28 mouse cellular contexts compared by ENCODE assay signal in genomic region chr4:66146546-66146945, GRCm38 (mm10).
A peak's percentile ranks its signal among the peaks of the same experiment; 100 is the strongest.
DNase-seq lines count a peak whose midpoint lies in the region; ATAC-seq lines count a peak whose summit lies in the region.
"Had no signal": no experiment of that assay in that cellular context is flagged by ENCODE, and none has a peak within 500 bp of the region (broad histone marks: within the 10 kb centered on the region; RNA-seq: fewer than 3 reads in every experiment).

No protein-coding gene starts in this region.

- H3K36me3 ChIP-seq in heart, embryonic 11.5 days (ENCODE audit: control insufficient read depth, insufficient read depth, low read length), result no peaks in the 10 kb centered on the region
- H3K36me3 ChIP-seq in forebrain, embryonic 12.5 days (replicated peaks), result no peaks in the 10 kb centered on the region
- H3K36me3 ChIP-seq: embryonic facial prominence, embryonic 10.5 days; embryonic facial prominence, embryonic 13.5 days; heart, embryonic 13.5 days had no signal

- H3K27ac ChIP-seq in heart, embryonic 11.5 days (ENCODE audit: low read depth, low read length), result no peak overlapping the region
- no peak overlapping the region for H3K27ac ChIP-seq in forebrain, embryonic 12.5 days
- H3K27ac ChIP-seq: embryonic facial prominence, embryonic 10.5 days; embryonic facial prominence, embryonic 13.5 days; forebrain, embryonic 13.5 days; heart, embryonic 13.5 days; hindbrain, embryonic 14.5 days; hindbrain, postnatal 0 days had no signal

- H3K4me1 ChIP-seq in heart, embryonic 11.5 days (ENCODE audit: control insufficient read depth, insufficient read depth, low read length), result no peaks in the 10 kb centered on the region
- no peaks in the 10 kb centered on the region for H3K4me1 ChIP-seq in forebrain, embryonic 12.5 days
- H3K4me1 ChIP-seq: embryonic facial prominence, embryonic 10.5 days; embryonic facial prominence, embryonic 13.5 days; forebrain, embryonic 13.5 days; heart, embryonic 13.5 days had no signal

- H3K9ac ChIP-seq in heart, embryonic 11.5 days (ENCODE audit: low read depth, low read length), result no peak overlapping the region
- no peak overlapping the region for H3K9ac ChIP-seq in forebrain, embryonic 12.5 days
- H3K9ac ChIP-seq: embryonic facial prominence, embryonic 13.5 days; forebrain, embryonic 13.5 days; heart, embryonic 13.5 days; hindbrain, embryonic 14.5 days had no signal

- no peak for ATAC-seq in heart, embryonic 11.5 days (replicated peaks; ENCODE audit: insufficient number of reproducible peaks, low FRiP score, low TSS enrichment)
- ATAC-seq in forebrain, embryonic 12.5 days (ENCODE audit: low FRiP score), result no peak
- ATAC-seq: CD4-positive, CD25-positive, alpha-beta regulatory T cell, adult 4 months; forebrain, embryonic 13.5 days; forebrain, embryonic 16.5 days; hindbrain, postnatal 0 days; inflammation-experienced regulatory T-cells, adult 6 months; intestine, embryonic 16.5 days had no signal

- H3K4me3 ChIP-seq in heart, embryonic 11.5 days (ENCODE audit: low read depth, low read length), result no peak overlapping the region
- no peak overlapping the region for H3K4me3 ChIP-seq in forebrain, embryonic 12.5 days (replicated peaks)
- H3K4me3 ChIP-seq: embryonic facial prominence, embryonic 10.5 days; embryonic facial prominence, embryonic 13.5 days; erythroblast, embryonic 14.5 days; forebrain, embryonic 13.5 days; heart, embryonic 13.5 days had no signal

- WGBS in heart, embryonic 11.5 days (ENCODE audit: insufficient replicate concordance), result 85% methylated on average over 5 of the region's 5 CpGs
- 90% methylated on average over 5 of the region's 5 CpGs for WGBS in forebrain, embryonic 12.5 days

- H3K27me3 ChIP-seq in heart, embryonic 11.5 days (ENCODE audit: control insufficient read depth, insufficient read depth, low read length), result no peaks in the 10 kb centered on the region
- no peaks in the 10 kb centered on the region for H3K27me3 ChIP-seq in forebrain, embryonic 12.5 days
- H3K27me3 ChIP-seq: embryonic facial prominence, embryonic 13.5 days; forebrain, embryonic 13.5 days; heart, embryonic 13.5 days had no signal

- H3K9me3 ChIP-seq in heart, embryonic 11.5 days (replicated peaks; ENCODE audit: control insufficient read depth, low read length), result no peaks in the 10 kb centered on the region
- H3K9me3 ChIP-seq in forebrain, embryonic 12.5 days, result no peaks in the 10 kb centered on the region
- H3K9me3 ChIP-seq: embryonic facial prominence, embryonic 10.5 days; embryonic facial prominence, embryonic 13.5 days; forebrain, embryonic 13.5 days; heart, embryonic 13.5 days had no signal

- peak; percentile 66 for DNase-seq in heart, adult 11 months
- DNase-seq in cerebellum, adult 18-20 months, result peak; percentile 39 to 41
- DNase-seq in cerebellum, adult 9-11 months, result peak; percentile 61
- DNase-seq in cerebellum, postnatal 36 days, result peak; percentile 25 to 38
- no peak for DNase-seq in layer of hippocampus, adult 9-10 months (ENCODE audit: low spot score)
- DNase-seq in c-Kit-positive CD71-positive TER-119-positive erythroid progenitor cells, embryonic 14.5 days (ENCODE audit: low spot score), result no peak
- DNase-seq: adrenal gland, adult 2 months; adrenal gland, postnatal 14 days; embryo, embryonic 11 days; gastrocnemius, postnatal 14 days; heart, adult 18-20 months; heart, postnatal 14 days; heart, postnatal 4 days; kidney, adult 18-20 months; kidney, adult 9 months had no signal

- no peak overlapping the region for H3K4me2 ChIP-seq in heart, embryonic 11.5 days
- no peak overlapping the region for H3K4me2 ChIP-seq in forebrain, embryonic 12.5 days
- H3K4me2 ChIP-seq: embryonic facial prominence, embryonic 13.5 days; forebrain, embryonic 13.5 days; heart, embryonic 13.5 days; hindbrain, embryonic 14.5 days had no signal

Comparison
In these comparisons a context has a peak if more than half of its experiments do, and no peak if none do; other contexts are left out.
1. DNase-seq: peak in heart, adult 11 months (single experiment), cerebellum, adult 18-20 months (2 of 2), cerebellum, adult 9-11 months (single experiment) and cerebellum, postnatal 36 days (2 of 2); none in layer of hippocampus, adult 9-10 months (single experiment) and c-Kit-positive CD71-positive TER-119-positive erythroid progenitor cells, embryonic 14.5 days (single experiment).